Mouse (Mus musculus) embryonic facial prominence, embryonic 13.5 days (tissue): ENCODE results near the gene Pank2. TPM values are rescaled to one million over a fixed set of nuclear protein-coding genes. Genes with fewer than 3 reads are reported as not detected.
"Not testable (repeated sequence)": the region's sequence is repeated elsewhere in the genome, so short reads cannot be mapped to it uniquely, and the experiment has no call there.

Experiments used
- ATAC-seq: fragments of 200-750 bp; cut with Nextera tagmentation; 2 replicates; pipeline ENCODE4 v1.8.0; 2017; ENCODE audit warnings: low read depth; ENCODE audit not compliant: insufficient number of reproducible peaks, insufficient read depth, low FRiP score, low TSS enrichment
- H3K27ac ChIP-seq: fragments of 300-500 bp; sonication (generic); 2 replicates; pipeline ENCODE4 v1.5.1; 2015; ENCODE audit warnings: moderate library complexity, mild to moderate bottlenecking, inconsistent platforms
- H3K27me3 ChIP-seq: fragments of 300-500 bp; sonication (generic); 2 replicates; pipeline ENCODE4 v1.6.1; 2015; ENCODE audit warnings: mild to moderate bottlenecking, inconsistent platforms
- H3K36me3 ChIP-seq: fragments of 300-500 bp; sonication (generic); 2 replicates; pipeline ENCODE4 v1.6.1; 2015; ENCODE audit warnings: mild to moderate bottlenecking, inconsistent platforms
- H3K4me1 ChIP-seq: fragments of 300-500 bp; sonication (generic); 2 replicates; pipeline ENCODE4 v1.6.1; 2015; ENCODE audit warnings: inconsistent platforms
- H3K4me2 ChIP-seq: fragments of 300-500 bp; sonication (generic); 2 replicates; pipeline ENCODE4 v1.6.1; 2015; ENCODE audit warnings: moderate library complexity, mild to moderate bottlenecking, inconsistent platforms
- H3K4me3 ChIP-seq: fragments of 300-500 bp; sonication (generic); 2 replicates; pipeline ENCODE4 v1.5.1; 2015; ENCODE audit warnings: mild to moderate bottlenecking, inconsistent platforms
- H3K9ac ChIP-seq: fragments of 300-500 bp; sonication (generic); 2 replicates; pipeline ENCODE4 v1.6.1; 2015; ENCODE audit warnings: mild to moderate bottlenecking, inconsistent platforms
- H3K9me3 ChIP-seq: fragments of 300-500 bp; sonication (generic); 2 replicates; pipeline ENCODE4 v1.6.1; 2016; ENCODE audit warnings: inconsistent platforms
- WGBS: fragments of 180-500 bp; shearing (Covaris S2); methylation state at CpG from one replicate; pipeline ENCODE4 v1.1.7; 2015; ENCODE audit warnings: mixed read lengths; 5-methylcytosine and 5-hydroxymethylcytosine counted together
- polyA plus RNA-seq: library from polyadenylated mRNA; unstranded; fragments of >200 nt; fragmentation: Nextera tagmentation; extraction: Ambion mirVana; gene quantifications from 2 replicates; pipeline ENCODE4 v1.2.1, GENCODE M21; 2015

Pank2 gene
- polyA plus RNA-seq, 1 experiment from 2014 or later = 43.3 TPM

GRCm38 (mm10) chr2:131300485-131300884 lies 38.2 kb downstream of the Pank2 start:
- Histone ChIP-seq H3K27ac (no peak overlapping the region), H3K4me2 (no peak overlapping the region), H3K4me1 (no peaks in the 10 kb centered on the region), H3K9me3 (no peaks in the 10 kb centered on the region), H3K9ac (no peak overlapping the region), H3K36me3 (peaks cover 56% of the 10 kb centered on the region), H3K4me3 (no peak overlapping the region), H3K27me3 (no peaks in the 10 kb centered on the region)
- 91% methylated on average over 2 of the region's 2 CpGs for WGBS
- no peak for ATAC-seq

DNA sequence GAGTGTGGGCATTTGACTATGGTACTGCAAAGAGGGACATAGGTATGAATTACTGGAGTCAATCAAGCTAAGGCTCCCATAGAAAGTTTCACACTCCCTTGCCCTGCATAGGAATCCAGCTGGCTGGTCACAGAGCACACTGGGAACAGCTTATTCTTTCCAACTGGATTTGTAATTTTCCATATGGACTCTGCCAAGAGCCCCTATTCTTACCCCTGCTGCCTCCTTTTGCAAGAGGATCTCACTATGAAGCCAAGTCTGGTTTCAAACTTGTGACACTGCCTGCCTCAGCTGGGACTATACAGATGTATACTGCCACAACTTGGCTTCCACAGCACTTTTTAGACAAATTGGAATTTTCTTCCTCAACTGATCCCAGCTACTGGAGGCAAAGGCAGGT lies 39.3 kb downstream of the Pank2 start:
- Histone ChIP-seq H3K4me1 (no peaks in the 10 kb centered on the region), H3K9ac (no peak overlapping the region), H3K27ac (peak overlapping the region; percentile 39; the same call in 1 of the 2 replicates), H3K4me3 (no peak overlapping the region), H3K27me3 (no peaks in the 10 kb centered on the region), H3K4me2 (no peak overlapping the region), H3K36me3 (peaks cover 45% of the 10 kb centered on the region), H3K9me3 (no peaks in the 10 kb centered on the region)
- ATAC-seq = no peak

DNA sequence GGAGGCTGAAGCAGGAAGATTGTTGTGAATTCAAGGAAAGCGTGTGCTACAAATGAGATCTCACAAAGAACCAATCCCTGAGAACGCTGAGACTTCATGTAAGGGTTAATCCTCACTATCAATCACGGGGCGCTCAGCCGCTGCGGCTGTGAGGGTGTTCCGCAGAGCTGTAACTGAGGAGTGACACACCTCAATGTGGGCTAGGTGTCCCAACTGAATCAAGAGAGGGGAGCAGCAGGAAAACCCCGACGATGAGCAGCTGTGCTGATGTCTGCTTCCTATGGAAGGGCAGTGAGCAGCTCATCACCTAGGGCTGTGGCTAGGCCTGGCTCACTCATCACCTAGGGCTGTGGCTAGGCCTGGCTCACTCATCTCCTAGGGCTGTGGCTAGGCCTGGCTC lies 42.2 kb downstream of the Pank2 start:
- no peak overlapping the region for H3K4me3 ChIP-seq
- no peak overlapping the region for H3K9ac ChIP-seq
- H3K27ac ChIP-seq = no peak overlapping the region
- H3K27me3 ChIP-seq = no peaks in the 10 kb centered on the region
- no peaks in the 10 kb centered on the region for H3K9me3 ChIP-seq
- WGBS = 85% methylated on average over 9 of the region's 9 CpGs
- H3K36me3 ChIP-seq = peaks cover 34% of the 10 kb centered on the region
- H3K4me1 ChIP-seq = no peaks in the 10 kb centered on the region
- H3K4me2 ChIP-seq = no peak overlapping the region
- no peak for ATAC-seq

DNA sequence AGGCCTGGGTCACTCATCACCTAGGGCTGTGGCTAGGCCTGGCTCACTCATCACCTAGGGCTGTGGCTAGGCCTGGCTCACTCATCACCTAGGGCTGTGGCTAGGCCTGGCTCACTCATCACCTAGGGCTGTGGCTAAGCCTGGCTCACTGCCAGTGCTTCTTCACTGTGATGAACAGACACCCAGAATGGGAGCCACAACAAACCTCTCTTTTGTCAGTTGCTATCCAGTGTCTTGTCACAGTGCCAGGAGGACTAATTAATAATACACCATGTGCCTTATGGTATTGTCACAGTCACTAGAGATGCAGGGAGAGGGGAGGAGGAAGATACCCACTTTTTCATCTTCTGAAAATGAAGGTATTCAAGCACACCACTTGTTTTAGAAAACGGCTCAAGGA lies 42.9 kb downstream of the Pank2 start:
- H3K4me1 ChIP-seq, H3K27me3 ChIP-seq, H3K4me2 ChIP-seq, H3K9ac ChIP-seq, ATAC-seq, H3K9me3 ChIP-seq, H3K4me3 ChIP-seq, H3K27ac ChIP-seq: not testable (repeated sequence)
- H3K36me3 ChIP-seq = peaks cover 31% of the 10 kb centered on the region
- 91% methylated on average over 1 of the region's 1 CpGs for WGBS

- Histone ChIP-seq H3K36me3 (peaks cover 44% of the 10 kb centered on the region), H3K4me2 (no peak overlapping the region), H3K4me3 (no peak overlapping the region), H3K27ac (no peak overlapping the region), H3K4me1 (no peaks in the 10 kb centered on the region), H3K27me3 (no peaks in the 10 kb centered on the region), H3K9me3 (no peaks in the 10 kb centered on the region), H3K9ac (no peak overlapping the region)
- no peak for ATAC-seq
- WGBS = 85% methylated on average over 5 of the region's 5 CpGs
Observed at GRCm38 (mm10) chr2:131307391-131307790, 45.1 kb downstream of the Pank2 start.

DNA sequence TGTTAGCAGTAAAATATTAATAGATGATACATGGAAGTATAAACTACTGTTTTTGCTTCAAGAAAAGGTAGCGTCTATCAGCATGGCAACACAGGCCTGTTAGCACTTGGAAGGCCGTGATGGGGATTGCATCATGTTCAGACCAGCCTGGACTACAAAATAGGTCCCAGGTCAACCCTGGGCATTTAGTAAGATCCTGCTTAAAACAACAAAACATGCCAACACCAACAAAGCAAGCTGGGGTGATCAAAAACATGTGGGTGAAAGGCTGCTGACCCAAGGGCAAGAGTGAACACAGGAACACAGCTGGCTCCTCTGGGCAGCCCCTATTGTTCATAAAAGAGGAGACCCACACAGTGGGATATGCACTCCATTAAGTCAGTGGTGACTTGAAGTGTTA lies 45.5 kb downstream of the Pank2 start:
- ATAC-seq = no peak
- Histone ChIP-seq H3K4me2 (no peak overlapping the region), H3K27ac (no peak overlapping the region), H3K9ac (no peak overlapping the region), H3K4me3 (no peak overlapping the region), H3K9me3 (no peaks in the 10 kb centered on the region), H3K4me1 (no peaks in the 10 kb centered on the region), H3K27me3 (no peaks in the 10 kb centered on the region), H3K36me3 (peaks cover 43% of the 10 kb centered on the region)
- WGBS = 68% methylated on average over 2 of the region's 2 CpGs

- Histone ChIP-seq H3K4me2 (no peak overlapping the region), H3K4me3 (no peak overlapping the region), H3K27me3 (no peaks in the 10 kb centered on the region), H3K4me1 (no peaks in the 10 kb centered on the region), H3K9ac (no peak overlapping the region), H3K36me3 (peaks cover 30% of the 10 kb centered on the region), H3K9me3 (no peaks in the 10 kb centered on the region), H3K27ac (no peak overlapping the region)
- ATAC-seq = no peak
- 63% methylated on average over 6 of the region's 6 CpGs for WGBS
Observed at GRCm38 (mm10) chr2:131309296-131309695, 47.0 kb downstream of the Pank2 start.

GRCm38 (mm10) chr2:131316167-131316566 lies 53.9 kb downstream of the Pank2 start:
- WGBS = 84% methylated on average over 2 of the region's 2 CpGs
- ATAC-seq = no peak
- Histone ChIP-seq H3K4me2 (no peak overlapping the region), H3K4me3 (no peak overlapping the region), H3K9ac (no peak overlapping the region), H3K4me1 (peaks cover 2% of the 10 kb centered on the region; the same call in 1 of the 2 replicates), H3K27me3 (no peaks in the 10 kb centered on the region), H3K9me3 (0 out of 2 replicates have a peak, but pooled peaks cover 6% of the 10 kb centered on the region), H3K27ac (no peak overlapping the region), H3K36me3 (peaks cover 23% of the 10 kb centered on the region)

- 64% methylated on average over 6 of the region's 6 CpGs for WGBS
- no peak overlapping the region for H3K4me2 ChIP-seq
Observed at GRCm38 (mm10) chr2:131319401-131319800, 57.1 kb downstream of the Pank2 start.

DNA sequence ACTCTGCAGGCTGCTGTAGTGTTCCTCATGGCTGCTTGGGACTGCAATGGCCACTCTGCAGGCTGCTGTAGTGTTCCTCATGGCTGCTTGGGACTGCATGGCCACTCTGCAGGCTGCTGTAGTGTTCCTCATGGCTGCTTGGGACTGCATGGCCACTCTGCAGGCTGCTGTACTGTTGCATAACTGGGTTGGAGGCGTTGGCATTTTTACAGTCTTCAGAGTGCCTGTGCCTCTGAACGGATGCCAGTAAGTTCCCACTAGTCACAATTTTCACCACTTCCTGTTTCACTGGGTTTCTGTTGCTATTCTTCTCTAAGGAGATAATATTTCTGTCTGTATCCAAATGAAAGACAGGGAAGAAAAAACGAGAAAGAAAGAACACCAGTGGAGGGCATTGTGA lies 58.9 kb downstream of the Pank2 start:
- not testable (repeated sequence) for H3K4me2 ChIP-seq, H3K36me3 ChIP-seq, H3K4me1 ChIP-seq, H3K9me3 ChIP-seq, H3K9ac ChIP-seq, H3K27me3 ChIP-seq, H3K27ac ChIP-seq, ATAC-seq, H3K4me3 ChIP-seq
- WGBS = 51% methylated on average over 3 of the region's 3 CpGs

More at GRCm38 (mm10) chr2:131319401-131319800, 57.1 kb downstream of the Pank2 start:
- no peak for ATAC-seq
- Histone ChIP-seq H3K36me3 (peaks cover 9% of the 10 kb centered on the region; the same call in 1 of the 2 replicates), H3K9ac (no peak overlapping the region), H3K27me3 (no peaks in the 10 kb centered on the region), H3K9me3 (0 out of 2 replicates have a peak, but pooled peaks cover 6% of the 10 kb centered on the region), H3K27ac (no peak overlapping the region), H3K4me3 (no peak overlapping the region), H3K4me1 (peaks cover 3% of the 10 kb centered on the region; the same call in 1 of the 2 replicates)

- H3K9me3 ChIP-seq = no peaks in the 10 kb centered on the region
- ATAC-seq = no peak
- 88% methylated on average over 1 of the region's 1 CpGs for WGBS
Observed at GRCm38 (mm10) chr2:131323675-131324074, 61.4 kb downstream of the Pank2 start.

DNA sequence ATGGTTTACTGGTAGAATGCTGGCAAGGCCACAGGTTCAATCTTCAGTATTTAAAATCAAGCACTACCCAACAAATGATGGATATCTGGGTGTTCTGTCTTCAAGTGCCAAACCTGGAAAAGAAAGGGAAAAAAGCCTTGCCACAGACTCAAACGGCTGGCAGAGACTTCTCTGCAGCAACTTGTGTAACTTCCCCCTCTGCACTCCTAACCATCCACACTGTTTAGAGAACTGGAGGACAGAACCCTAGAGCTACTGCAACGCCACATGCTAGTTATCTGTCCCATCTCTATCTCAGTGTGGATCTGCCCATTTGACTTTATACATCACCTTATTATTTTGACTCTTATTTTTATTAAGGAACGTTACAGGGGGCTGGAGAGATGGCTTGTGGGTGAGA lies 63.7 kb downstream of the Pank2 start:
- H3K36me3 ChIP-seq = 0 out of 2 replicates have a peak, but pooled peaks cover 3% of the 10 kb centered on the region
- H3K9me3 ChIP-seq = no peaks in the 10 kb centered on the region
- no peak overlapping the region for H3K4me2 ChIP-seq
- H3K27me3 ChIP-seq = no peaks in the 10 kb centered on the region
- WGBS = 69% methylated on average over 3 of the region's 3 CpGs
- ATAC-seq = no peak
- peaks cover 2% of the 10 kb centered on the region; the same call in 1 of the 2 replicates for H3K4me1 ChIP-seq
- no peak overlapping the region for H3K9ac ChIP-seq
- no peak overlapping the region for H3K4me3 ChIP-seq
- no peak overlapping the region for H3K27ac ChIP-seq

More at GRCm38 (mm10) chr2:131323675-131324074, 61.4 kb downstream of the Pank2 start:
- Histone ChIP-seq H3K9ac (no peak overlapping the region), H3K4me1 (peaks cover 3% of the 10 kb centered on the region; the same call in 1 of the 2 replicates), H3K27me3 (no peaks in the 10 kb centered on the region), H3K36me3 (peaks cover 4% of the 10 kb centered on the region; the same call in 1 of the 2 replicates), H3K4me3 (no peak overlapping the region), H3K27ac (no peak overlapping the region), H3K4me2 (no peak overlapping the region)
